Mouse (Mus musculus): ENCODE measurements around the gene Ctnnbl1. TPM values are rescaled to one million over a fixed set of nuclear protein-coding genes. Genes with fewer than 3 reads are reported as not detected.

Ctnnbl1 gene
- polyA plus RNA-seq, 1 experiment from 2014 or later: 82.3 TPM

DNA sequence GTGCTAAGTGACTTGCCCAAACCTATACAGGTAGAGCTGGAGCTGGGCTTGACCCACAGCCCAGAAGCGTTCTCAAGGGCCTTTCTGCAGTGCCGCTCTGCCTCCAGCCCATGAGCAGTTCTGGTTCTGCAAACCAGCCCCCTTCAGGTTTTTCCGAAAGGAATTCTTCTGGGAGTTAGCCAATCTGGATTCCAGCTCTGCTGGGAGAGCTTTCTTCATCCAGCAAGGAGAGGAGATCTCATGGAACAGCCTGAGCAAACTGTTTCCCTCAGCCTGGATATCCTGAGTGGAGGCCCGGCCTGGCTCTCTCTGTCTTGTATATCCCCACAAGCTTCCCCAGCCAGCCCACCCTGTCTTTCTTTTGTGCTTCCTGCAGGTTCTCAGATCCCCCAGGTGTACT, 75.9 kb downstream of the Ctnnbl1 start:
- no peak for ATAC-seq (ENCODE audit: low FRiP score)
- H3K27me3 ChIP-seq: no peaks in the 10 kb centered on the region
- H3K4me2 ChIP-seq (replicated peaks): no peak overlapping the region
- H3K4me1 ChIP-seq: peaks cover 8% of the 10 kb centered on the region
- peaks cover 23% of the 10 kb centered on the region for H3K36me3 ChIP-seq
- no peak overlapping the region; the same call in 1 of the 2 replicates for H3K27ac ChIP-seq
- H3K4me3 ChIP-seq: no peak overlapping the region
- H3K9ac ChIP-seq: no peak overlapping the region
- WGBS: 91% methylated on average over 4 of the region's 4 CpGs
- no peaks in the 10 kb centered on the region for H3K9me3 ChIP-seq (replicated peaks)

DNA sequence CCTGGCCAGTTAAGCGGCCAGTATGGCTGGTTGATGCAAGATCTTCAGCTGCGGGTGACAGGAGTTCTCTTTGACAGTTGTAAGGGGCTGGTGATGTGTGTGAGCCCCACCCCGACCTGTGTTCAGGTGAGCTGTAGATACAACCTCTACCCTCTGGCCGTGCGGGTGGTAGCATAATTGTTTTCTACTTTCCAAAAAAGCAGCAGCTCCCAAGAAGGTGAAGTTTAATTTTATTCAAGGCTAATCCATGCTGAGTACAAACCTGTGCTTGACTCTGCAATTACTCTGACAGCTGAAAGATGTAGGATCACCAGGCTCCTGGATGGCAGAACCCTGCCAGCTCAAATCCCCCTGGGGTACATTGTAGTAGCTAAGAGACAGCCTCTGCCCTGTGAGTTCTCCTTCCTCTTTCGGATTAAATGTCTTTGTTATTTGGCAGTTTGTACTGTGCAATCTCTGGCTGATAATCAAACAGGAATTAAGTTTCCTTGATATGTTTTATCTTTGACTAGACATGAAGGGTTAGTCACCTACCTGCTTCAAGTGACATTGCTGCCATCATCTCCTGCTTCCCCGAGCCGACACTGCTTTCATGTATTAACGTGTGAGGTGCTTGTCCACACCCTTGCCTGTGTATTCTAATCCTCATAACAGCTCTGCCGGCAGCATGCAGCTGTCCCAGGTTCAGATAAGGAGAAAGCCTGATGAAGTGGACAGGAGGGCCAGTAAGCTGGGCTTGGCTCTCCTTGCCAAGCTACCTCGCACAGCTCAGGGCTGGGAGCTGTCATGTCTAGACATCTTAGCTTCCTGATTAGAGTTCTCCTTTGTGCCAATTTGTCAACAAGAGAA, 77.1 kb downstream of the Ctnnbl1 start:
- no peaks in the 10 kb centered on the region for H3K27me3 ChIP-seq
- ATAC-seq (ENCODE audit: low FRiP score): no peak
- H3K4me3 ChIP-seq: no peak overlapping the region
- no peaks in the 10 kb centered on the region for H3K9me3 ChIP-seq (replicated peaks)
- peaks cover 4% of the 10 kb centered on the region; the same call in 1 of the 2 replicates for H3K4me1 ChIP-seq
- no peak overlapping the region for H3K4me2 ChIP-seq (replicated peaks)
- H3K36me3 ChIP-seq: peaks cover 32% of the 10 kb centered on the region
- no peak overlapping the region for H3K9ac ChIP-seq
- WGBS: 80% methylated on average over 11 of the region's 11 CpGs
- H3K27ac ChIP-seq: no peak overlapping the region

DNA sequence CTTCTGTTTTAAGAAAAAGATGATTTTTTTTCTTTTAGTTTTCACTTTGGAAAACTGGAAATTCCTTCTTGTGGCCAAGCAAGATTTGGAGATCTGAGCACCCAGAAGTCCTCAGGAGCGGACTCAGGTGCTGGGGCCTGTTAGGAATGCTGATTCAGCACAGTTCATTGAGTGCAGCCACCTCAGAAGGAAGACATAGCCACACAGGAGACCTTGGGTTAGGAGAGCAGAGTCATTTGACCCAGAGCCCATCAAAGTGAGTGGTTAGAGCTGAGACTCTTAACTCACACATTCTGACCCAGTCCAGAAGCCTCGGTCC, 77.7 kb downstream of the Ctnnbl1 start:
- no peaks in the 10 kb centered on the region for H3K27me3 ChIP-seq
- H3K4me3 ChIP-seq: no peak overlapping the region
- H3K4me2 ChIP-seq (replicated peaks): no peak overlapping the region
- WGBS: 97% methylated on average over 2 of the region's 2 CpGs
- H3K9me3 ChIP-seq (replicated peaks): no peaks in the 10 kb centered on the region
- peaks cover 4% of the 10 kb centered on the region; the same call in 1 of the 2 replicates for H3K4me1 ChIP-seq
- no peak overlapping the region for H3K27ac ChIP-seq
- no peak overlapping the region for H3K9ac ChIP-seq
- no peak for ATAC-seq (ENCODE audit: low FRiP score)
- peaks cover 32% of the 10 kb centered on the region for H3K36me3 ChIP-seq

DNA sequence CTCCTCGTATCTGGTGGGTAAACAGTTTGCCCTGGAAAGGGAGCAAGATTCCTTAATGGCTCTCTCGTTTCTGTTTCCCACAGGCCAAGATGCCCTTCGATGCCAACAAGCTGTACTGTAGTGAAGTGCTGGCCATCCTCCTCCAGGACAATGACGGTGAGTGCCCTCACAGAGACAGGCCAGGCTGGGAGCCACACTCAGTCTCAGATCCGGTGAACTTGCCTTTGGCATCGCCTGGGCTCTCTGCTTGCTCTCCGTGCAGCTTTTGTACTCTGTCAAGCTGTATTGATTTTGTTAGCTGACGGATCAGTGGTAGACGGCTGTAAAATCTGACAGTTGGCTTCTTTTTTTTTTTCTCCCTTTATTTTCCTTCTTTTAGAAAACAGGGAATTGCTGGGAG, 80.5 kb downstream of the Ctnnbl1 start:
- Histone ChIP-seq H3K9ac (no peak overlapping the region), H3K27me3 (no peaks in the 10 kb centered on the region), H3K27ac (no peak overlapping the region), H3K4me2 (replicated peaks) (no peak overlapping the region), H3K9me3 (replicated peaks) (no peaks in the 10 kb centered on the region), H3K36me3 (peaks cover 13% of the 10 kb centered on the region), H3K4me1 (peaks cover 4% of the 10 kb centered on the region), H3K4me3 (no peak overlapping the region)
- ATAC-seq (ENCODE audit: low FRiP score): no peak
- WGBS: 82% methylated on average over 9 of the region's 9 CpGs

DNA sequence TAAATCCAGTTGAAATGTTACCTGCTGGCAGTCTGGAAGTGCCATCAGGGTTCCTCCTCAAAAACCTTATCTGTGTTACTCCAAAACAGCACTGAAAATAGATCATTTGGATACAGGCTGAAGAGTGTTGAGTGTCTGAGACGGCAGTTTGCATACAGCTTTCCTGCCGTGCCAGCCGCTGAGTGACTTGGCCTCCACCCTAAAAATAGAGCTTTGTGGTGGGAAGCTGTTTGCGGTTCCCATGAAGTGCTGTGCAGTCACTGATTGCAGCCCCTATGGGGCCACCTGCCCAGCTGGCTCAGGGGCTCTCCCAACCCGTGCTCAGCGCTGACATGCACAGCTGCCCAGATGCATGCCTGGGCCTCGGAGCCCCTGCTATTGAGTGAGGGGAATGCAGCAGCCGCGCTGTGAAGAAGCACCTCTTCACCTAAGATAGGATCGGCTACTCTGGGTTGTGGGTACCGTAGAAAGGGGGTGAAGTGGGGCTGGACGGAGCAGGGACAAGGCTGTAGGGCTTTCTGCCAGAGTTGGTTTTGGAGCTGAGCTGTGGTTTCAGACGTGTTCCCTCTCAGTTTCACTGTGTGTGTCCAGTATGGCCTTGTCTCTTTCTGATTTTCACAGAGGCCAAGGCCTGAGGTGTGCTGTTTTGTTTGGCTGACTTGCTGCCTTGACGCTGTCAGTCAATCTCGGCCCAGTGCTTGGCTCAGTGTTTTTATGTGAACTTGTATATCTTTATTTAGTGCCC, 81.5 kb downstream of the Ctnnbl1 start:
- no peaks in the 10 kb centered on the region for H3K9me3 ChIP-seq (replicated peaks)
- H3K4me2 ChIP-seq (replicated peaks): no peak overlapping the region
- peaks cover 11% of the 10 kb centered on the region for H3K36me3 ChIP-seq
- ATAC-seq (ENCODE audit: low FRiP score): no peak
- peaks cover 4% of the 10 kb centered on the region for H3K4me1 ChIP-seq
- peak overlapping the region; percentile 49; the same call in 1 of the 2 replicates for H3K27ac ChIP-seq
- 79% methylated on average over 15 of the region's 15 CpGs for WGBS
- no peaks in the 10 kb centered on the region for H3K27me3 ChIP-seq
- H3K9ac ChIP-seq: no peak overlapping the region
- H3K4me3 ChIP-seq: no peak overlapping the region

DNA sequence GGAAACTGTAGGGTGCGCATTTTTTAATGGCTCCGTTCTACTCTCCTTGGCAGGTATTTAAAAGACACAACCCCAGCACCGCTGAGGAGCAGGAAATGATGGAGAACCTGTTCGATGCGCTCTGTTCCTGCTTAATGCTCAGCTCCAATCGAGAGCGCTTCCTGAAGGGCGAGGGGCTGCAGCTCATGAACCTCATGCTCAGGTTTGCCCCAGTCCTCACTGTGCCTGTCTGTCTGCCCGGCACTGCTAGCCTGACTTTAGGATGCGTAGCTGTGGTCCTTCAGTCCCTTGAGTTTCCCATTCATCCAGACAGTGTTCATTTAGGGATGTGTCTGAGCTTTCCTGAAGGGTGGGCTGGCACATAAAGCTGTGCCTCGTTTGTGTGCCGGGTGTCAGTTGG, 82.2 kb downstream of the Ctnnbl1 start:
- ATAC-seq (ENCODE audit: low FRiP score): no peak
- 94% methylated on average over 12 of the region's 12 CpGs for WGBS

DNA sequence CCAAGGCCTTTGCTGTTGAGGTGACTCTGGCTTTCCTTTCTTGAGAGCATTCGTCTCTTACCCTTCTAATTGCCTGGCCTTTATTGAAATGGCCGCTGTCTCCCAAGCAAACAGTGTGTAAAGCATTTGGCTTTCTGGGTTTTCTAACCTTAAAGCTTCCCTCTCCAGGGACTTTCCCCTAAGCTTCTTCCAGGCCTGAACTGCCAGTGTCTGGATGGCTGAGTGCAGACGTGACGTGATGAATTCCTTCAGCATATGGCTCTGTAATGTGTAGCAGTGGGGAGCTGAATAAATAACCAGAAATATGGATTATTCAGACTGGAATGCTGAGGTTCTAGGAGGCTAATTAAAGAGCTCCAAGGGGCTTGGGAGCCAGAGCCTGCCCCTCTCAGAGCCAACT, 84.1 kb downstream of the Ctnnbl1 start:
- H3K4me2 ChIP-seq (replicated peaks): no peak overlapping the region
- H3K4me3 ChIP-seq: no peak overlapping the region
- H3K4me1 ChIP-seq: peaks cover 4% of the 10 kb centered on the region
- H3K27ac ChIP-seq: peak overlapping the region; percentile 58
- H3K9ac ChIP-seq: no peak overlapping the region
- H3K36me3 ChIP-seq: peaks cover 17% of the 10 kb centered on the region
- H3K27me3 ChIP-seq: no peaks in the 10 kb centered on the region
- no peaks in the 10 kb centered on the region for H3K9me3 ChIP-seq (replicated peaks)
- 47% methylated on average over 4 of the region's 4 CpGs for WGBS
- no peak for ATAC-seq (ENCODE audit: low FRiP score)

More for the DNA sequence above, 82.2 kb downstream of the Ctnnbl1 start:
- peaks cover 4% of the 10 kb centered on the region for H3K4me1 ChIP-seq
- H3K4me2 ChIP-seq (replicated peaks): no peak overlapping the region
- H3K9ac ChIP-seq: no peak overlapping the region
- H3K27ac ChIP-seq: no peak overlapping the region
- no peaks in the 10 kb centered on the region for H3K9me3 ChIP-seq (replicated peaks)
- no peaks in the 10 kb centered on the region for H3K27me3 ChIP-seq
- H3K36me3 ChIP-seq: peaks cover 13% of the 10 kb centered on the region
- no peak overlapping the region for H3K4me3 ChIP-seq

DNA sequence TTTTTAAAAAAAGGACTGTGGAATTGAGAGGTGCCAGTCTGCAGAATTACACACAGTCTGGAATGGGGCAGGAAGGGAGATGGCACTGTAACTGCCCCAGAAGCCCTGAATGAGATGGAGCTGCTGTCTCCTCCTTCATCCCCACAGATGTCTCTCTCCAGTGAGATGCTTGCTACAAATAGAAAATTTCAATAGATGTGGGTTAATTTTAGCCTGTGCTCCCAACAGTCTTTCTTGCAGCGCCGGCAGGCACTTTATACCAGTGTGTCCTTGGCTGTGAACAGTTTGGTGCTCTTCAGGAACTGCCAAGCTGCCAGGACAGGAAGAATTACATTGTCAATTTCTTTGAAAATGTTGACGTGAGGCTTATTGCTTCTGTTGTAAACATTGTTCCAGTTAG, 86.3 kb downstream of the Ctnnbl1 start:
- Histone ChIP-seq H3K9me3 (replicated peaks) (no peaks in the 10 kb centered on the region), H3K4me2 (replicated peaks) (no peak overlapping the region), H3K27ac (no peak overlapping the region), H3K4me3 (no peak overlapping the region), H3K9ac (no peak overlapping the region), H3K4me1 (peaks cover 4% of the 10 kb centered on the region), H3K36me3 (peaks cover 17% of the 10 kb centered on the region), H3K27me3 (no peaks in the 10 kb centered on the region)
- ATAC-seq (ENCODE audit: low FRiP score): no peak
- 88% methylated on average over 3 of the region's 3 CpGs for WGBS

DNA sequence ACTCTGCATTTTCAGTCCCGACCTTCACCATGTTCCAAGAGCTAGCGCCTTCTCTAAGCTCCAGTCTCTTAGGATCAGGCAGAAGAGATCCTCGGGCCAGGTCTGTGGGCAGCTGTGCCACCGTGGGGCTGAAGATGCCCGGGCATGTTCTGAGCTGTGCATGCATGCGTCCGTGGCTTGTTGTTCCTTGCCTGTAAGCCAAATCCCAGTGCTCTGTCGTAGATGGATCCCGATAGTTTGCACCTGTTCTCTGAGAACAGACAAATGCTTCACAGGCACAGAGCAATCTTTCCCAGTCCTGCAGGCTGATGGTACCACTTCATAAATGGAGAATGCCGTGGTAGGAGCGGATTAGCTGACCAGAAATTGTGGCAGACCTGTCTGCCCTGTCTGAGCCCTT, 87.0 kb downstream of the Ctnnbl1 start:
- Histone ChIP-seq H3K4me2 (replicated peaks) (no peak overlapping the region), H3K4me3 (no peak overlapping the region), H3K27me3 (no peaks in the 10 kb centered on the region), H3K36me3 (peaks cover 9% of the 10 kb centered on the region; the same call in 1 of the 2 replicates), H3K9me3 (replicated peaks) (no peaks in the 10 kb centered on the region), H3K4me1 (no peaks in the 10 kb centered on the region; the same call in 1 of the 2 replicates), H3K27ac (no peak overlapping the region), H3K9ac (no peak overlapping the region)
- no peak for ATAC-seq (ENCODE audit: low FRiP score)
- WGBS: 95% methylated on average over 11 of the region's 11 CpGs

DNA sequence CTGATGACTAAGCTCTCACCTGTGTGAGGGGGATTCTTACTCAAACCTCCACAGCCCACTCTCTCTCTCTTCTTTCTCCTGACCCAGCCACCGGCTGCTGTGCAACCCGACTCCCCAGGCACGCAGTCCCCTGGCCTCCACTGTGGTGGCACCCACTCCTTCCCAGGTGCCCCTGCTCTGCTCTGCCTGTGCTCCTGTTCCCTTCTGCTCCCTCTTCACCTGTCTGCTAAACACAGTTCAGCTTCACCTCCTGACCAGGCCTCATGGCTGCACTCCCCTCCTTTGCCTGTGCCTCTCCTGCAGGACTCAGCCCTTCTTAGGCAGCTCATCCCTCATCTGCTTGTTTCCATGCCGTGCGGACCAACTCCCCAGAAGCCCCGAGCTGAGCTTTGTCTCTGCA, 92.9 kb downstream of the Ctnnbl1 start:
- Histone ChIP-seq H3K9ac (no peak overlapping the region), H3K4me1 (no peaks in the 10 kb centered on the region), H3K36me3 (no peaks in the 10 kb centered on the region), H3K4me3 (no peak overlapping the region), H3K27me3 (no peaks in the 10 kb centered on the region), H3K9me3 (replicated peaks) (no peaks in the 10 kb centered on the region), H3K27ac (no peak overlapping the region), H3K4me2 (replicated peaks) (no peak overlapping the region)
- ATAC-seq (ENCODE audit: low FRiP score): no peak
- WGBS: 88% methylated on average over 6 of the region's 6 CpGs

DNA sequence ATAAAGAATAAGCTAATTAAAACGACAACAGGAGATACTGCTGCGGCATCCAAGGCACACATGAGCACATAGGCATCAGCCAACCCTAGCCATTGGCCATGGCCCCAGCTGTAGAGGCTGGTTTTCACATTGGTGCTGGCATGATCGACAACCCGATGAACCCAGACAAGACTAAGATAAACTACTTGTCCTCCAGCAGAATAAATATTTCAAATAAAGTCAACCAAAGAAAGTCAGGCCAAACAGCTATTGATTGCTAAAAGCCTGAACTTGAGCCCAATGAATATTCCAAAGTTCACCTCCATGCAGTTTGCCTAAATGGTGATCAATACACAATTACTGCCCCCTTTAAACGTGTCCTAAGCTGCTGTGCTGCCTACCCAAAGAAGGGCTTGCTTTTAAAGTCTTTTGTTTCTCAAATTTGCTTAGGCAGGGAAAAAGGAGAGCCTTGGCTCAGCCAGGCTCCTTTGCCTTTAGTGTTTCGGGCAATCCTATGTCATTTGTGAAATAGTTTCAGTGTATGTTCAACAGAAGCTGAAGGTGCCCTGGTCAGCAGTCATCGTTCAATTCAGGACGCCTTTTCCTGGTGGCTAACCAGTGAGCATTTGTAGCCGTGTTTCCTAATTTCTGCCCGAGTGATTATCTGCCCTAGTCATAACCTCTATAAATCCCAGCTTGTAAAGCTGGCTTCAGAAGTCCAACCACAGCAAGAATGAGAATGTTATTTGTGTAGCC, 93.6 kb downstream of the Ctnnbl1 start:
- ATAC-seq (ENCODE audit: low FRiP score): no peak
- WGBS: 86% methylated on average over 10 of the region's 10 CpGs
- Histone ChIP-seq H3K9me3 (replicated peaks) (no peaks in the 10 kb centered on the region), H3K4me3 (no peak overlapping the region), H3K4me2 (replicated peaks) (no peak overlapping the region), H3K36me3 (no peaks in the 10 kb centered on the region), H3K27ac (0 out of 2 replicates have a peak overlapping the region, but pooled peaks have one; percentile 35), H3K27me3 (no peaks in the 10 kb centered on the region), H3K9ac (no peak overlapping the region), H3K4me1 (no peaks in the 10 kb centered on the region)

DNA sequence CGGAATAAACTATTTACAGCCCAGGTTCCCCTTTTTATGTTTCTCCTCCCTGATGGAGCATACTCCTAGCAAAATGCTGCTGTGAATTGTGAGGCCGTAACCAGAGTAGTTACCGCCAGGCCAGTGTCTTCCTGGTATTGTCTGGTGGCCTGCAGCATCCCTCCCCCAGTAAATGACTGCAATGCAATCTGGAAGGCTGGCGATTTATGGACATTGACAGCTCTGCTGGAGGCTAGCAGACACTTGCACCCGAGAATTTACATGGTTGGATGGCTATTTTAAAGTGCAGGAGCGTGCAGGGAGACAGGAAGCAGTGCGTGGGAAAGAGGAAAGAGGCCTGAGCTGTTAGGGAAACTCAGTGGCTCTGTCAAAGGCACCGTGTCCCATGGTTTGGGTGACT, 99.8 kb downstream of the Ctnnbl1 start:
- H3K4me2 ChIP-seq (replicated peaks): no peak overlapping the region
- no peaks in the 10 kb centered on the region for H3K27me3 ChIP-seq
- no peaks in the 10 kb centered on the region for H3K9me3 ChIP-seq (replicated peaks)
- peaks cover 10% of the 10 kb centered on the region for H3K4me1 ChIP-seq
- ATAC-seq (ENCODE audit: low FRiP score): no peak
- 66% methylated on average over 8 of the region's 8 CpGs for WGBS
- no peak overlapping the region for H3K4me3 ChIP-seq
- H3K36me3 ChIP-seq: peaks cover 9% of the 10 kb centered on the region; the same call in 1 of the 2 replicates
- no peak overlapping the region for H3K9ac ChIP-seq
- peak overlapping the region; percentile 64; the same call in 1 of the 2 replicates for H3K27ac ChIP-seq
